Mouse (Mus musculus) layer of hippocampus, adult 9-11 months (tissue): ENCODE results near the gene Smco4.
A peak's percentile ranks its signal among the peaks of the same experiment; 100 is the strongest.
"Not testable (repeated sequence)": the region's sequence is repeated elsewhere in the genome, so short reads cannot be mapped to it uniquely, and the experiment has no call there.

Source experiments
- DNase-seq: peaks from one replicate; pipeline ENCODE4 v3.0.0; 2022

The Smco4 gene

DNA sequence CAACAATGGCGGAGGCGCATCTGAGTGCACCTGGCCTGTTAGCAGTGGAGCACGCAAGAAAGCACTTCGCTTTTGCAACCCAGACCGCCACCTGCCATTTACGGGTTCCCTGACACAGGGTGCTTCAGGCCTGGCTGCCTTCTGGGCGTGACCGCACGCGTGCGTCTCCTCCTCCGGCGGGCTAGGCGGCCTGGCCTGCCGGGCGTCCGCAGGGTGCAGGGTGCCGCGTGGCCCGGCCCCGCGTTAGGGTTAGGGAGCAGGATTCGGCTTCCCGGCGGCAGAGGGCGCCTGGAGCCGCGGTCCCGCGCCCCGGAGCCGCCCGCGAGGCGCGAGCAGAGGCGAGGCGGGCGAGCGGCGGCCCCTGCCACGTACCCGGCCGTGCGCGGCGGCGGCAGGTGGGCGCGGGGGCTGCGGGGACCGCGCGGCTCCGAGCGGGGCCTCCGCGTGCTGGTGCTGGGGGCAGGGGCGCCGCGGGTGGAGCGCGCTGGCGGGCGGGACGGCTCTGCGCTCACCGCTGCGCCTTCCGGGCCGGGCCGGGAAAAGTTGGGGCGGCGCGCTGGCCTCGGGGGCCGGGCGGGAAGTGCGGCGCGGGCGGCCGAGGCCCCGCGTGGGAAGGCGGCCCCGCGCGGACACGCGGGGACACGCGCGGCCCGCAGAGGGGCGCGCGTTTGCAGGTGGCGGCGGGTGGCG is at the start of gene Smco4:
TSS of gene Smco4 (plus strand) at position 198 of the 690 bp plus-strand sequence.
- peak; percentile 26 for DNase-seq

DNA sequence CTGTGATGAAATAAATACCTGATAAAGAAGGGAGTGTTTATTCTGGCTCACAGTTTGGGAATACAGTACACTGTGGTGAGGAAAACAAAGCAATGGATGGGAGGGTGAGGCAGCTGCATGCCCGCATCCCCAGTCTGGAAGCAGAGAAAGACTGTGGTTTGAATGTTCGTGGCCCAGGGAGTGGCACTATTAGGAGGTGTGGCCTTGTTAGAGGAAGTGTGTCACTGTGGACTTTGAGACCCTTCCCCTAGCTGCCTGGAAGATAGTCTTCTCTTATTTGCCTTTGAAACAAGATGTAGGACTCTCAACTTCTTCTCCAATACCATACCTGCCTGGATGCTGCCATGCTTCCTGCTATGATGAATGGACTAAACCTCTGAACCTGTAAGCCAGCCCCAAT is 45.8 kb upstream of the Smco4 start:
- no peak for DNase-seq

DNA sequence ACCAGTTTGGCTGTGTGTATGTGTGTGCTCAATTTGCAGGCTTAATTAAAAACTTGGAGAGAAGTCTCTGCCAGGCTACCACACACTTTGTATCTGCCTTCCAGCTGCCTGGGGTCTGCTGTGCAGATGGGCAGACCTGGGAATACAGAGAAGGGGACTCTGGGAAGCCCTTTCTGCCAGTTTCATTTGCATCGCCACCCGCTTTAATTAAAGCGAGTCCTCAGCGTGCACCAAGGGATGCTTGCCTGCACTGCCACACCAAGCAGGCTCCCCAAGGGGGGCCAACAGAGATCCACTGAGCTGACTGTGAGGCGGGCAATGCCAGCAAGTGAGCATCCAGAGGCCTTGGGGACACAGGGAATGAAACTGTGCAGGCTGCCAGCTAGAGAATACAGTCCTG is 42.3 kb upstream of the Smco4 start:
- DNase-seq, result no peak

DNA sequence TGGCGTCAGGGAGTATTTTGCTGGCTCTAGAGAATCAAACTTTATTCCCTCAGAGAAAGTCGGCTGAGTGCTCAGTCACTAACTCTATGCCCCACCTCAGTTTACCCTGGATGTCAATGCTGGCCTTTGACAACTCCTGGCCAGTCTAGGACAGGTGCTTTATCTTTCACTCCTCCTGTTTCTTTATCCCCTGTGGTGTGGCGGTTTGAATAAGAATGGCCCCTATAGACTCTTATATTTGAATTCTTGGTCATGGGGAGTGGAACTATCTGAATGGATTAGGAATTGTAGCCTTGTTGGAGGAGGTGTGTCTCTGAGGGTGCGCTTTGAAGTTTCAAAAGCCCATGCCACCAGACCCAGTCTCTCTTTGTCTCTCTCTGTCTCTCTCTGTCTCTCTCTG is 21.0 kb upstream of the Smco4 start:
- no peak for DNase-seq

DNA sequence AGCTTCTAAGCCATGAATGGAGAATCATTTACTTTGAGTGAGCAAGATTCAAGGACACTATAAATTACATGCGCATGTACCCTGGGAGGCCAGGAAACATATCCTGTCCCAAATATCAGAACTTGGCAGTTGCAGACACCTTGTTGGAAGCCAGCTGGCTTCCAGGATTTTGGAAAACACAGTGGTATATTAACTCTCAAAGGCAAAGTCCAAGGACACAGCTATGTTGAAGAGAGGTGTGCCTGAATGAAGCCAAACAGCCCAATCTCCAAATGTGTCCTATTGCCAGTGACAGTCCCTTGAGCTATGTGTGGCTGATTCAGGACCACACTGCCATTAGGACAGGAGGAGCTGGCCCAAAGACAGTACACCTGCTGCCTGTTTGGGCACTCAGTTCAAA is 20.0 kb upstream of the Smco4 start:
- no peak for DNase-seq

DNA sequence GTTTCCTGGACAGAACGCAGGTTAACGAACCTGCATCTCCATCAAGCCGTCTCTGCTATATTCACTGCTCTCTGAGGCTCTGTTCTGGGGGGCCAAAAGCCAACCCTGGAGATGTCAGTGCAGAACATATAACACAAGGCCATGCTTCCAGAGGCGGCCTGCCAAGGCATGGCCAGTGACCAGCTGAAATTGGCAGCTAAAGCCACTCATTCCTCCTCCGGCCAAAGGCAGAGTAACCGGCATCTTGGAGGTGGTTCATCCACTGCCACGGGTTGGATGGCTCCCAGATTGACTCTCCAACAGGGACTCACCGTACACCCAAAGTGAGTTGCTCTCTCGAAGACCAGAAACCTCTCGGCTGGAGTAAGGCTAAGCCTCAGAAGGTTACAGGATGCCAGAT is 15.7 kb upstream of the Smco4 start:
- DNase-seq, result no peak

DNA sequence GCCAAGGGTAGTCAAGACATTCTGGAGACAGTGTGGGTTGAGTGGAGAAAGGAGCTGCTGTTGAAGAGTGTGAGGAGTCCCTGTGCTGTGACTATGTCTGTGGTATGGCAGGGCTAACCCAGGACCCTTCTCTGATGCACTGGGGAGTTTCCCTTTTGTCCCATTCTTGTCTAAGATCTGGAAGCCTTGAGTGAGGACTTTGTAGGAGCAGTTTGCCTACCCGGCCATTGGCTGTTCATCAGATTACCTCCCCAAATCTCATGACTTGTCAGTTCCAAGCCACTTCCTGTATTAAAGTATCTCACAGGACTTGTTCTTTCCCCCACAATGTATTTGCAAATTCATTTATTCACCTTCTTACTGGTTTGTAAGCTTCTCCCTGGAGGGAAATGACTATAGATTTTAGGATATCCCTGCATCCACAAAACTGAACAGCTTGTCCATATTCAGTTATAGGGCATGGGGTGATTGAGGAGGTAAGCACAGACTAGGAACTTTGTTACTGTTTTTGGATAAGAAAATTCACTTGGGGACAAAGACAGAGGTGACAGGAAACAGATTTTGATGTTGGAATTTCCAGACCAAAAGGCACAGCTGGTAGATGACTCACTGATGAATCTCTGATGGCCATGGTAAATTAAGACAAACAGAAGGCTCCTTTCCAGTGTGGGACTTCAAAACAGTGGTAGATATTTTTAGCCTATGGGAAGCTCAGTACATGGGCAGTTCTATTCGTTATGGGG is 5.4 kb upstream of the Smco4 start:
- no peak for DNase-seq

DNA sequence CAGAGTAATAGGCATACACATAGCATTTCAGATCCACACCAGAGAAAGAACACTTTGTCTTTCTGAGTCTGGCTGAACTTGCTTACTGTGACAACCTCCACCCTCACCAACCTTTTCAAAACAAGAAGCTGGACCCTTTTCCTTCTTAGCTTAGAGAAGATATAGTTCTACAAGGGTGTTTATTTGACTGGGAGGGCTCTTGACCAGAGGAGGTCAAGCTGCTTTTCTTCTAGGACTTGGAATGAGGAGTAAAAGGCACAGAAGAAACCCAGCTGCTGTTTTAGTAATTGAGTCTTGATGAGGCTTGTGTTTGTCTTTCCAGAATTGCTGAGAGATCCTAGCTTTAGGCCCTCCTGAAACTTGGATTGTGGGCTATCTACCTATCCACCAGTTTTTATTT is 3.9 kb upstream of the Smco4 start:
- DNase-seq, result no peak

DNA sequence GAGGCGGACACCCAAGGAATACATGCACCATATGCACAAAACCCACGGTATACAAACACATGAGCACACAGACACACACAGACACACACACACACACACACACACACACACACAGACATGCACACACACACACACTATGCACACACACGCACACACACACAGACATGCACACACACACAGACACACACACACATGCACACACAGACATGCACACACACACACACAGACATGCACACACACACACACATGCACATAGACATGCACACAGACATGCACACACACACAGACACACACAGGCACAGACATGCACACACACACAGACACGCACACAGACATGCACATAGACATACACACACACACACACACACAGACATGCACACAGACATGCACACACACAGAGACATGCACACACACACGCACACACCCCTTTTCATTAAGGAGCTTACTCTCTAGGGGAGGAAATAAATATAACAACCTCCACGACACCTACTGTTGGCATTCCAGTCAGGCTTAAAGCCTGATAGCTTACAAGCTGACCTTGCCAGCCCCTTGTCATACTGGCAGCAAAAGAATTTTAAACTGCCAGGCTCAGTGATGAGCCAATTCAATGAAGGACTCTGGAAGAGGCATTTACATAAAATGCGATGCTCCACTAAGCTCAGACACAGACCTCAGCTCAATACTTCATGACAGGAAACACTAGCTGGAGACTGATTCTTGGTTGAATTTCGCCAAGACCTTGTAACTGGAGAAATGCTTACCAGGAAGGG is 2.7 kb upstream of the Smco4 start:
- no peak for DNase-seq

DNA sequence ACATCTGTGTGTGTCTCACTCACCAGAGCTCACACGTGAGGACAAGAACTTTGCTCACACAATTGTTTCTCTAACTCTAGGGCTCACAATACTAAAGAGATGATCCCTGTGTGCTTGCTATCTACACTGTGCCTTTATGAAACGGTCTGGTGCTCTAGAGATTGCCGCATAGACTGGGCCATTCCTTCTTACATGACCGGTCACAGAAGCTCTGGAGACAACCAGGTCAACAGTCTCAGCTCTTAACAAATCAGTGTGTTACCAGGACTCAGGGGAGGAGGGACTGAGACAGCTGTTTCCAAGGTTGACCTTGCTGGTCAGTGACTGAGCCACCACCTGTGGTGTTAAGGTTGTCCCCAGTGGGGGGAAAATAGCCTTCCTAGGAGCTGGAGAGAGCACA is 1.5 kb upstream of the Smco4 start:
- DNase-seq, result no peak

DNA sequence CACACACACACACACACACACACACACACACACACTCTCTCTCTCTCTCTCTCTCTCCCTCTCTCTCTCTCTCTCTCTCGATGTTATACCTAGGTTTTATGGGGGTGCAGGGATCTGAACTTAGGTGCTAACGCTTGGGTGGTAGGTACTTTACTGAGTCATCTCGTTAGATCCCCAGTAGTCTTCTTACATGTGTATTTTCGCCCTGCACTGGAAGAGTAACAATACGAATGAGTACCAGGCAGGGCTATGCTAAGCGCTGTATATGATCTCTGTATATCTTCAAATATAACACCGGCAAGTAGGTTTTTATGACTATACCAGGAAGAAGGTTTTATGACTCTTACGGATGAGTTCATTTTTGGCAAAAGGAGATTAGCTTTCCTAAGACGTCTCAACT is 831 bp upstream of the Smco4 start:
- DNase-seq, result no peak

DNA sequence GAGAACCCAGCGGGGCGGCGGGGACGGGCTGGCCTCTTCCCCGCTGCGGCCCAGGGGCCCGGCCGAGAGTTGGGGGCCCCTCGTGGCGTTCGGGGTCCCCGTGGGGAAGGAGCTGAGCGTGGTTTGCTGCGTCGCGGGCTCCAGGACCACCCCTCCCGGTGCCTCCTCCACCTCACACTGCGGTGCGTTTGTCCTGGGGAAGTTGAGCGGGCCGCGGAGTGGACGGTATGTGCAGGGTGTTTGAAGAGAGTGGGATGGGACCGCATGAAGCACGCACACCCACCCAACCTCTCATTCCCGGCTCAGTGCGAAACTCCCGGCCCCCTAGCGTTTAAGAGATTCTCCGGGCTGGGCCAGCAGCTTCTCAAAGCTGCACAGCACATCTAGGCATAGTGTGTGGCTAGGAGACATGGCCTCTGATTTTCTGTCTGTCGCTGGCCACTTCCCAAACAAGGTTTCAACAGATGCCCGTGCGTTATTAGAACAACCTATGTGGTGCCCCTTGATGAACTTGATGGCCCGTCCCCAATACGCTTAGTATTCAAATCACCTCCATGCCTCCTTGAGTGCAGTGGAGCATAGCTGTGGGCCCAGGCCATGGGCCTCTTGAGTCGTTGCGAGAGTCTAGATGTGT is 810 bp downstream of the Smco4 start:
- peak; percentile 45 for DNase-seq

DNA sequence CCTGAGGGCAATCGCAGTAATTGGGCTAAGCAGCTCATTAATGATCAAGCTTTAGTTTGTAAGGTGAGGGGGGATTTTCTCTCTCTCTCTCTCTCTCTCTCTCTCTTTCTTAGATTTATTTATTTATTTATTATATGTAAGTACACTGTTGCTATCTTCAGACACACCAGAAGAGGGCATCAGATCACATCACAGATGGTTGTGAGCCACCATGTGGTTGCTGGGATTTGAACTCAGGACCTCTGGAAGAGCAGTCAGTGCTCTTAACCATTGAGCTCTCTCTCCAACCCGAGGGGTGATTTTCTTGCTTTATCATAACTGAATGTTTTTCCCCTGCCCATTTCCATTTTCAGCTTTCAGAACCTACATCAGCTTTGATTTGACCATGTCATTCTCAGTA is 2.0 kb downstream of the Smco4 start:
- not testable (repeated sequence) for DNase-seq

DNA sequence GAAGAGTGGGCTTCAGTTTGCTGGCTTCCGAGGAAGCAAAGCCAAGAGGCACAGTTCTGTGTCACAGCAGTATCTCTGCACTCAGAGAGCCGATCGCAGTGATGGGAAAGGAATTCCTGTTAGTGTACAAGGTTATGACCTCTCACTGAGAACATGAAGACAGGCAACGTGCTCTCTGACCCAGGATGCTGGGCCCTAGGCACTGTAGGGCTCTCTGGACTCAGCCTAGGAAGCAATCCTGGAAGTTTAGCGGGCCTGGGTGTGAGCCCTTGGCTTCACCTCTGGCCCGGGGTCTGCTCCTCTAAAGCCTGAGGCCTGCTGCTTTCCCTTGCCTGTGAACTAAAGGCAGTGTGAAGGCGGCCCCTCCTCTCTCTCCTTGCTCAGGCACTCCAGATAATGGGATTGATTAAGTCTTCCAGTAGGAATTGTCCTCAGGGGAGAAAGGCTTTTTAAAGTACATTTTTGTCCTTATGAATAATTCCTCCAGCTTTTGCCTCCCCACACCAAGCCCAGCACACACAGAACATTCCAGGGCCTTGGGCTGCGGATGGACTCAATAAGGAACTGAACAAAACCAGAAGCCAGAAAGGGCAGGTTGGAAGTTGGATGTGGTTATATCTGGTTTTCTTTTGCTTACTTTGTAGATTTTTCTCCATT is 2.8 kb downstream of the Smco4 start:
- DNase-seq, result no peak

DNA sequence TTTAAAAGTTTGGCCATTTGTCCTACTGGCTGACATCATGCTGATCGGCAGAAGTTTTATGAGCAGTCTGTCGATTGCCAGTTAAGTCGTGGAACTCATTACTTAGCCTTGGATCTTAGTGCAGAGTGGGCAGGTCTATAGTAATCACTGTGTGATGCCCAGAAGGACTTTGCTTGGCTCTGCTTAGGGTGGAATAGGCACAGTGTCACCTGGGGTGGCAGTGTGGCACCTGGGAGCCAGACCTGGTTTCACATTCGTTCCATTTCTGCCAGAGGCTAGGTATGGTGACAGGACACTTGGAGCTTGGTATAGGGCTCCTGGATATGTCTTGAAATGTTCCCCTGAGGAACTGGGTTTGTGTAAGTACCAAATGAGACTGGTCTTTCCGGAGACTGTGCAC is 6.8 kb downstream of the Smco4 start:
- DNase-seq, result no peak

DNA sequence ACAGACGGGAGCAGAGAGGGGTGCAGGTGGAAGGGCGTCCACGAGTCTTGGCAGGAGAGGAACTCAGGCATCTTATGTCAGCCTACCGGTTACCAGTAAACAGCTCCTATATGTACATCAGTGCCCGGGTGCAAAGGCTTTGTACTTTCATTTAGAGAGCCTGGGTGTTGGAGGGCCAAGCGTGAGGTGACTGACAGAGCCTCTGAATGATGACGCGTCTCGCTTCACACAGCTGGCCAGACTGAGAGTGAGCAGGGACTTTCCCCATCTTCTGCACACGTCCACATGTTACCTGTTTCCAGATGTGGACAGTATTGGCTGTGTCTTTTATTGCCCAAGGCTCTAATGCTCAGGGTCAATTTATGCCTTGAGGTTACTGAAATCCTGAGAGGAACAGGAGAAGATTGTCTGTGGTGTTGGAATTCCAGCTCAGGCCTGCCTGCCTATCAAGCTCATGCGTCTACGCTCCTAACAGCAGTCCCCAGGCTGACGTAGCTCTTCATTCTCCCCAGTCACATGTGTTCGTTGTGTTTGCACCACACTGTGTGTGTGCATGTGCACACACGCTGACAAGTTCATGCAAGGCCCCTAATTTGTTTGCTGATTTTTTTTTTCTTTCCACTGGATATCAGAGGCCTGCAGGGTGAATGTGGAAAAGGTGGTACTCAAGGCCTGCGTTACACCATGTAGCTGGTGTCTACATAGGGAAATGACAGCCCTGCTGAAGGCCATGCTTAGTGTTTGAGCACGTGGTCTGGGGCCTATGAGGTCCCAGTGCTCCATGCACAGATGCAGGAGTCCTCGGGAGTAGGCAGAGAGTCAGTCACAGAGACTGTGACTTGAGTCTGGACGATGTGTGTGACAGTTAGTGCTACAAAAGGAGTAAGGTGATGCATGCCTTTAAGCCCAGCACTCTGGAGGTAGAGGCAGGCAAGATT is 8.4 kb downstream of the Smco4 start:
- no peak for DNase-seq

DNA sequence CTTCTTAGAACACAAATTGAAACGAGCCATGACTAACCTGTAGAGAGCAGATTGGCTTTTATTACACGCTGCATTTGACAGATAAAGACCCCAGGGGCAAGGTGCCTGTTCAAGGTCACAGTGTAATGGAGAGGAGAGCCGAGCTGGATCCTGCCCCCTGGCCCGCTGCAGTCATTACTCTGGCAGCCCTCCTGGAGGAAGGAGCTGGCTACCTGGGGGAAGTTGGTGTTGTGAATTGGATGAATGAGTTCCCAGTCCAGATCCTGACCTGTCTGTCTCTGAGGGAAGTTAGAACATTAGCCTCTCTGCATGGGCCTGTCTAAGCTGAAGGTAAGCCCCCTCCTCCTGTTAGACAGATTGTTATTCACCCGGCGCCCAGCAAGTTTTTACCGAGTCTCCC is 9.2 kb downstream of the Smco4 start:
- no peak for DNase-seq

DNA sequence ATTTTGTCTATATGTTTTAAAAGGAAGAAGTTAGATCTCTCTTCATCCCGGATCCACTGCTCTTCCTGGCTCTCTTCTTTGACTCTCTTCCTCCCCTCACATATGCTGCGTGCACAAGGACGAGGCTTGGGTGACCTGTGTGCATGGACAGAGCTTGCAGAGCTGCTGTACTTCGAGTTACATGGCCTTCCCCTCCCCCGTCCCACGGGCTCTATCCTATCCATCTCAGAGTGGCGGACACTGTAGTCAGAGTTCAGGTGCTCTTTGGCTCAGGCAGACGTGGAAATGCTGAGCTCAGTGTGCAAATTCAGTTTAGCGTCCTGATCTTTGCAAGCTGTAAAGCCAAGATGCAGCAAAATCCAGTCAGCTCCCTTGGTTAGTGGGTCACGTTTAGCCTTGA is 10.1 kb downstream of the Smco4 start:
- no peak for DNase-seq

DNA sequence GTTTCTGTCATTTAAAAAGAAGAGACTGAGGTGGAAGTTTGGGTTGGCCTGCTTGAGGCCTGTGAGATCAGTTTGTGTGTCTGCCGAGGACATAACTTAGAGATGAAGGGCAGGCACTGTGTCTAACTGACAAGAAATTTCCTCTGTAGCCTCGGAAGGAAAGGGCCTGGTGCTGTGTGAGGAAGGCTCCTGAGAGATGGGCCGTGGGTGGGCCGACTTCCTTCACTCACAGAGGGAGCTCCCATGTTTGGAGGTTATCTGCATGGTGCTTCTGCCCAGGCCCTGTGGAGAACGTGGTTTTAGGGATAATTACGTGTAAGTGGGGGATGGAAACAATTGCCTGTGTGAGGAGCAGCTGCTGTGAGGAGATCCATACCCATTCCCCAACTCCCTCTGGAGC is 10.6 kb downstream of the Smco4 start:
- DNase-seq, result no peak

DNA sequence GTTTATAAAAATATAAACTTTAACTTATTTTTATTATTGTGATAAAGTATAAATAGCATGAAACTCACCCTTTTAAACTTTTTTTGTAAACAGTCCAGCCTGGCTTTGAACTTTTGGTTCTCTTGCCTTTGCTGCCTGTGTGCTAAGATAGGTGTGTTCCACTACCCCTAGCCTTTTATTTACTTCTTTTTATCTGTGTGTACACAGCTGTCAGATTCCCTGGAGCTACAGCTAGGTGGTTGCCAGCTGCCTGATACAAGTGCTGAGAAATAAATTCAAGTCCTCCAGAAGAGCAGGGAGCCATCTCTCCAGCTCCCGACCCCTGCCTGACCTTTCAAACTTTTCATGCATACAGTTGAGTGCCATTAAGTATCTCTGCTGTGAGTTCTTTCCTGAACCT is 12.1 kb downstream of the Smco4 start:
- no peak for DNase-seq

DNA sequence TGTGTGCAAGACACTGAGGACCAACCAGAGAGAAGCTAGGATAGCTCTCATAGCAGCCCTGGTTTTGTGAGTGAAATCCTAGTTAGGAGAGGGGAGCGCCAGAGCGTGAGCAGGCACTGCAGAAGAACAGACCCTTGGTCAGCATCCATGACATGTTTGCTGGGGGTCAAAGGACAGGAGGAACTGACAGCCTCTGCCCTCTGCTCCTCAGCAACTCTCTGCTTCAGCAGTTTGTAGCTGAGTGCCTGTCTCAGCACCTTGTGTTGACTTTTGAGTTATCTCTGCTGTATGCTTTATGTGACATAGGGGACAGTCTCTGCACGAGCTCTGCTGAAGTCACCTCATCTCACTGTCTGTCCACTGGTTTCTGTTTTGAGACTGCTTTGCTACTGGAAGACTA is 13.6 kb downstream of the Smco4 start:
- no peak for DNase-seq

DNA sequence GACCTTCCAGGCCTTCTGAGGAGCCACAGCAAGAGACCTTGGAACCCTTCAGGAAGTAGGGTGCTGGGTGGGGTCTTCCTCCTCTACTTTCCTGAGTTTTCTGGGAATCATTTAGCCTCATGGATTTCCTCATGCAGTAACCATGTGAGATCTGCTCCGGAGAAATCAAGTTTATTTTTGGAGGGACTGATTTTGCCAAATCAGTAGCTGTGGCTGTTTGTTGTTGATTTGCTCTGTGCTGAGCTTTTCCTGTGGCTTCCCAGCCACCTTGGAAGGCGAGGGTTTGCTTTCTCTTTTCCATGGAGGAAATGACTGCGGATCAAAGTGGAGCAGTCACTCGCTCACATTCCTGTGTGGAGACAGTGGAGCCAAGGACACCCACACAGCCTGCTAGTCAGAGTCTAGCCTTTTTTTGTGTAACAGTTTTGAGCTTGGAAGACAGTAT is 14.2 kb downstream of the Smco4 start:
- no peak for DNase-seq
